Mouse (Mus musculus) WW6 (cell line): Measurements from ENCODE around the gene Cit.

Source experiments
- DNase-seq: peaks from one replicate; pipeline ENCODE4 v3.0.0-alpha.2; 2013; ENCODE audit warnings: low read depth, low spot score

Gene Cit

DNA sequence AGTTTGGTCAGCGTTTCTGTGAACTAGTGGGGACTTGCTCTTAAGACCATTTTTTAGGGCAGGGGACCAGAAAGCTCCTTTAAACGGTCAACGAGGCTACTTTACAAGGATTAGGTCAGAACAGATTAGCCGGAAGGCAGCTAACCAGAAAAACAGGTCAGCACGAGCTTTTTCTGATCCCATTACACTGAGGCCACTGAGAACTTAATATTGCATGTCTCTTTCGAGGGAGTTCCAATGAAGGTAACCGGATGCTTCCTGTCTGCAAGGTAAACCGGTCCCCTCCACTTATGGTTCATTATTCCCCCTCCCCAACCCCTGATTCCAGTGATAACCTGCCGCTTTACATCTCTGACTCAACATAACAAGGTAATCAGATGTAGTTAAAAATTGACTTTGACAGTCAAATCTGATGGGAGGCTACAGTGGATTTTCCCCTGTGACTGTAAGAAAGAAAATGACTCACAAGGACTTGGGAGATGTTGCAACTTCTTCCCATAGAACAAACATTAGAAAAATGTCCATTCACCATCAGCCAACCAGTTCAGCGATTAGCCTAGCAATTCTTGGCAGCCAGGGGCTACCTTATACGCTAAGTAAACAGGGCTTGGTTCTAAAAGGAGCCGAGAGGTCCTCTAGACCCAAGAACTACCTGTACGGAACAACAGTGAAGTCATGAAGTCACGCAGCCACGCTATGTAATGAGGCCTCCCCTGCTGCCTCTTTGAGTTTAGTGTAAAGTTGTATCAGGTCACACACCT is 164.2 kb downstream of the Cit start:
- DNase-seq = no peak

- no peak for DNase-seq
These were observed 165.0 kb downstream of the Cit start for GRCm38 (mm10) chr5:116009884-116010627.

DNA sequence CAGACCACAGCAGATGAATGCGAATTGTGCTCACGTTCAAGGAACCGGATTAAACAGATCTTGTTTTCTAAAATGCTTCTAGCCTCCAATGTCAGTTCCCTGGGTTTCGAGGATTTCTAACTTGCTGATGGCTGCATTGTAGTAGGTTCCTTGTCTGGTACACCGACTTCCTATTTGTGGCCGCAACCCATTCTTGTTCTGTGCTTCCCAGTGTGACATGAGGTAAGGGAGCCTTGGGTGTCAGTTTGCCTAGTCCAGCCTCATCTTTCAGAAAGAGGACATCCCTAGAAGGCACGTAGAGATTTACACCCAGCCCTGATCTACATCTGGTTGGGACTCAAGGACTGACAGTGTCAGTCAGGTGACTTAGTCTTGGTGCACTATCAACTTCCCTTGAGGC is 166.6 kb downstream of the Cit start:
- DNase-seq = no peak

DNA sequence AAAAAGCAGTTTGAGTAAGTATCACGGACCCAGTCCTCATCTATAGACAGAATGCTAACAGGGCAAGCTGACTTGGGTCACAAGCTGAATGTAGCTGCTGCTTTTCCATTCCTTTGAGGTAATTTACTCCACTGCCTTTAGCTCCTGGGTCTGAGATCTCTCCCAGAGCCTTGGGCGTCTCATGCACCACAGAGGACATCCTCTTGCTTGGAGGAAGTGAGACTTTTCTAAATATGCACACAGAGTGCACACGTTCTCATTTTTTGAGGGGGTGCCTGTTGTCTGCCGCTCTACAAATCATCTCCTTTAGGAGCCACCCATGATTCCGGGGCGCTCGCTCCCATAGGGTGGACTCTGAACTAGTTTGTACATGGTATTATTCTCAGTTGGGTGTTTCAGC is 167.4 kb downstream of the Cit start:
- DNase-seq = no peak

- DNase-seq = no peak
These were observed 168.7 kb downstream of the Cit start for GRCm38 (mm10) chr5:116013821-116014220.

GRCm38 (mm10) chr5:116014237-116014636 is 169.2 kb downstream of the Cit start:
- DNase-seq = no peak

- DNase-seq = no peak
These were observed 171.5 kb downstream of the Cit start for GRCm38 (mm10) chr5:116016542-116016941.

GRCm38 (mm10) chr5:116017391-116017790 is 172.3 kb downstream of the Cit start:
- DNase-seq = no peak

- DNase-seq = no peak
These were observed 173.1 kb downstream of the Cit start for GRCm38 (mm10) chr5:116018196-116018595.

DNA sequence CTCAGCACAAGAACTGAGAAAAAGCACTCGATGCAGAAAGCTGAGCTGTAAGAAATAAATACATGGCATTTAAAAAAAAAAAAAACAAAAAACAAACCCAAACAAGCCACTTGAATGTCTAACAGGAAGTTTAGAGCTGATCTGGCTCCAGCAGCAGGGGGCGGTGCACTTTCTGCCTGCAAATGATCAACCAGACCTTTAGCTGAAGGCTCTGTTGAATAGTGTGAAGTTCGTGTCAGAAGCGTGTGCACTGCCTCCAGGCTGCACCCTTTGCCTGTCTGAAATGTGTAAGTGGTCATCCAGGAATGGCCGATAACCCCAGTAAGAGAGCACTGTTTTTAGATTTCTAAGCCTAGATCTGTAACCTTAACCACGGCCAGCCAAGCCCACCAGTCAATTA is 173.7 kb downstream of the Cit start:
- no peak for DNase-seq

DNA sequence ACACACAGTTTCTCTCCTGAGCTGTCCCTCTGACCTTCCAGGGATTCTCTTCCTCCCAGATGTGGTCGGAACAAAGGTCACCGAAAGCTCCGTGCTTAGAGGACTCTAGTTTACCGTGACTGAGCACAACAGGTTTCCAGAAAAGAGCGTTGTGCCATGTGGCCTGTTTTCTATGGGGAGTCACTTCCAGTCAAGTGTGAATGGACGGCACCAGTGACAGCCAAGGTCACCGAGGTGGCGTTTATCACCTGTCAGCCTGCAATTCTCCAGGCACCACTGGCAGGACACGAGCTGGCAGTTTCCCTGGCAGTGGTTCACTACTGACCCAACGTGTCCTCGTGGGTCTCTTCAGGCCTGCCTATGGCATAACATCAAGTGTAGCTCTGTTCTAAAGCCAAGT is 174.3 kb downstream of the Cit start:
- DNase-seq = no peak

GRCm38 (mm10) chr5:116021552-116021951 is 176.5 kb downstream of the Cit start:
- DNase-seq = no peak

- no peak for DNase-seq
These were observed 177.1 kb downstream of the Cit start for GRCm38 (mm10) chr5:116022131-116022530.

- DNase-seq = no peak
These were observed 177.7 kb downstream of the Cit start for GRCm38 (mm10) chr5:116022658-116023200.

DNA sequence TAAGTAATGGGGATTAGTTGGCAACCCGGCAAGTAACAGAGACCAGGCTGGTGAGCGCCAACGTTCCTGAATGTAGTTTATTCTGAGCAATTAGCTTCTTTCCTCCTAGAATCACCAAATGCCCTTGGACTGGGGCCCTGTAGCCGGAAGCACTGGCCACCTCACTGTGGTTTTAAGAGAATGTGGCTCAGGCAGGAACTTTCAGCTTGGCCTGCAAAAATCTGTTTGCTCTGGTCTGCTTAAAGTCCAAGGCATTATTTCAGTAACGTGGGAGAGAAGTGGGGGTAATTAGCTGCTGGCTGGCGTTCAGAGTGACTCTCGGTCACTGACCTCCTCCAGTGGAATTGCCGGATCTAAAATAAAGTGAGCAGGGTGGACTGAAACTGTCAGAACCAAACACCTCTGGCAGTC is 178.2 kb downstream of the Cit start:
- no peak for DNase-seq

GRCm38 (mm10) chr5:116023821-116024284 is 178.8 kb downstream of the Cit start:
- no peak for DNase-seq

- DNase-seq = peak; percentile 96
These were observed 179.3 kb downstream of the Cit start, which contains the start of gene Prkab1 for GRCm38 (mm10) chr5:116024327-116024739. Prkab1 (minus strand) TSS chr5:116024508.

DNA sequence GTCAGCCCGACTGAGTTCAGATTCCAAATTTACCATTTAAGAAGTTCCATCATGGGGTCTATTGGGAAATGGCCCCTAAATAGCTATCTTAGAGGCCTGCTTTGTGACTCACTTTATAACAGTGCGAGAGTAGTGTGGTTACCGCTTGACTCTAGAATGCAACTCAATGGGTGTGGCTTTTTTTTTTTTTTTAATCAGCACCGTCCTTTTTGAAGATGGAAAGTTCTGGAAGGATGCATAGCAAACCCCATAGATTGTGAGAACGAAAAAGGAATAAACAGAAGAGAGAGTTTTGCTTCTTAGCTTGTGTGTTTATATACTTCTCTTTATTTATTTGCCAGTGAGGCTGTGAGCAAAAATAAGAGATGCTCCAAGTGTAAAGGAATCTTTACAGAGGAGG is 181.0 kb downstream of the Cit start:
- DNase-seq = no peak

GRCm38 (mm10) chr5:116026561-116026960 is 181.5 kb downstream of the Cit start:
- no peak for DNase-seq

DNA sequence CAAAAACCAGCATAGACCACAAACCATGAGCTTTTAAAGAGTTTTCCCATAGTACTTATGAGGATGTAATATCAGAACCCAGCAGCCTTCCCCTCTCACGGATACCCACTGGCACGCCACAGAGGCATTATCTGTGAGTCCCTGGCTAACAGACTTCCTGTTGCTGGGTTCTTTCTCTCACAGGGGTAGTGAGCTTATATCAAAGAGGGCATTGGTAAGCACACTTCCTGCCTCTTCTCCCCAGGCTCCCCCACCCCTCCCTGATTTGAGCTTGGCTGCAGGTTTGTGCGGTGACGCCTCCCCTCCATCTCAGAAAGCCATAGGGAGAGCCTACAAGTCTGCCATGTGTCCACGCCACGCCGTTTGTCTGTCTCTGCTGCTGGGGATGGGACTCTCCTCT is 184.0 kb downstream of the Cit start:
- no peak for DNase-seq

DNA sequence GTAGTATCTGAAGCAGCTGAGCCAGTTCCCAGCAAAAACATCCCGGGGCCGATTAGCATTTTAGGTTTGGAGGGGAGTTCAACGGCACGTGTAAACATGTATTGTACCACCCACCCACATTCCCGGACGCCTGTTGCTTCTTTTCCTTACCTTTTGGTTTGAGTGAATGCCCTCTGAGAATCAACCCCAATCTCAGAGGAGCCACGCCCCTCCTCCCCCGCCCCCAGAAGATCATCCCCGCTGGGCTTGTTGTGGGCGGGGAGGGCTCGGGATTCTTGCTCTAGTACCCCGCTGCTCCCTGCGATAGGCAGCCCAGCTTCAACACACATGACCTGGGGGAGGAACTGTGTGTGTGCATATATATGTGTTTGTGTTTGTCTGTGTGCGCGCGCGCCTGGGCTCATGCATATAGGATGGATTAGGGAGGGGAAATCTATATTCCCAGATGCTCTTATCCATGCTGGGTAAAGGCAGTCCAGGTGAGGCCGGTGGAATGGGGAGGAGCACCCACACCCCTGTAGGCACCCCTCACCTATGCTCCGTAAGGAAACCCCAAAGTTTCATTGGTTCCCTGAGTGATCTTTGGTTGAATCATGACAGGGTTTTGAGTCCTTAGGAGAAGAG is 185.6 kb downstream of the Cit start:
- peak; percentile 52 for DNase-seq

DNA sequence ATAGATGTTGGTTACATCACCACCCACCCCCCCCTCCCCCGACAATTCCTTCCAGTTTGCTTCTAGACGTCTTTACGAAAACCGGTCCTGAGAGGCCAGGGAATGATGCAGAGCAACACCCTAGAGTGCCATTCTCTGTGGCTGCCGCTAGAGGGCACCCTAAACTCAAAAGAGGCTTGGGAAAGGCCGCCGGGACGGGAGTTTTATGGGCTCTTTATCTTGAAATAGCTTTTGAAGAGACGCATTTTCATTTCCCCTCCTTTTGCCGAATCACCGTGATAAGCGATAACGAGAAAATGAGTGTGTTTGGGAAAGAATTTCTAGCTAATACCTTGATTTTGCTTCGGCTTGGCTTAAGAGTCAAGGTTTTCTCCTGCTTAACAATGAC is 186.1 kb downstream of the Cit start:
- DNase-seq = peak; percentile 68
